Mouse (Mus musculus) 416B (cell line): ENCODE measurements around the gene Med13l.
A peak's percentile ranks its signal among the peaks of the same experiment; 100 is the strongest.

Experiments
- DNase-seq: peaks from one replicate; pipeline ENCODE4 v3.0.0; 2011; ENCODE audit warnings: low read depth

Gene Med13l

GRCm38 (mm10) chr5:118693996-118694395 is 133.5 kb downstream of the Med13l start:
- DNase-seq = no peak

GRCm38 (mm10) chr5:118697073-118697472 is 136.6 kb downstream of the Med13l start:
- DNase-seq = no peak

- DNase-seq = no peak
Observed at GRCm38 (mm10) chr5:118700978-118701377, 140.5 kb downstream of the Med13l start.

- no peak for DNase-seq
Observed at GRCm38 (mm10) chr5:118702674-118703073, 142.2 kb downstream of the Med13l start.

- DNase-seq = no peak
Observed at GRCm38 (mm10) chr5:118704148-118704547, 143.7 kb downstream of the Med13l start.

GRCm38 (mm10) chr5:118704960-118705359 is 144.5 kb downstream of the Med13l start:
- DNase-seq = no peak

- DNase-seq = no peak
Observed at GRCm38 (mm10) chr5:118706009-118706408, 145.5 kb downstream of the Med13l start.

- DNase-seq = no peak
Observed at GRCm38 (mm10) chr5:118706414-118706813, 145.9 kb downstream of the Med13l start.

GRCm38 (mm10) chr5:118707501-118707900 is 147.0 kb downstream of the Med13l start:
- no peak for DNase-seq

GRCm38 (mm10) chr5:118708215-118708949 is 147.9 kb downstream of the Med13l start:
- DNase-seq = peak; percentile 58

GRCm38 (mm10) chr5:118709847-118710251 is 149.4 kb downstream of the Med13l start:
- peak; percentile 26 for DNase-seq

GRCm38 (mm10) chr5:118715518-118715917 is 155.0 kb downstream of the Med13l start:
- no peak for DNase-seq

GRCm38 (mm10) chr5:118716295-118717271 is 156.1 kb downstream of the Med13l start:
- no peak for DNase-seq

GRCm38 (mm10) chr5:118717456-118717855 is 157.0 kb downstream of the Med13l start:
- DNase-seq = no peak

- no peak for DNase-seq
Observed at GRCm38 (mm10) chr5:118718070-118718469, 157.6 kb downstream of the Med13l start.

- no peak for DNase-seq
Observed at GRCm38 (mm10) chr5:118721416-118721815, 160.9 kb downstream of the Med13l start.

- DNase-seq = no peak
Observed at GRCm38 (mm10) chr5:118721848-118722247, 161.4 kb downstream of the Med13l start.

GRCm38 (mm10) chr5:118722456-118722855 is 162.0 kb downstream of the Med13l start:
- DNase-seq = no peak

- DNase-seq = no peak
Observed at GRCm38 (mm10) chr5:118725425-118725824, 164.9 kb downstream of the Med13l start.

GRCm38 (mm10) chr5:118725886-118726505 is 165.5 kb downstream of the Med13l start:
- DNase-seq = no peak

- no peak for DNase-seq
Observed at GRCm38 (mm10) chr5:118727336-118727735, 166.9 kb downstream of the Med13l start.

GRCm38 (mm10) chr5:118732221-118732620 is 171.7 kb downstream of the Med13l start:
- no peak for DNase-seq
